Mouse (Mus musculus): ENCODE measurements around the gene Irx2.

Irx2 gene

DNA sequence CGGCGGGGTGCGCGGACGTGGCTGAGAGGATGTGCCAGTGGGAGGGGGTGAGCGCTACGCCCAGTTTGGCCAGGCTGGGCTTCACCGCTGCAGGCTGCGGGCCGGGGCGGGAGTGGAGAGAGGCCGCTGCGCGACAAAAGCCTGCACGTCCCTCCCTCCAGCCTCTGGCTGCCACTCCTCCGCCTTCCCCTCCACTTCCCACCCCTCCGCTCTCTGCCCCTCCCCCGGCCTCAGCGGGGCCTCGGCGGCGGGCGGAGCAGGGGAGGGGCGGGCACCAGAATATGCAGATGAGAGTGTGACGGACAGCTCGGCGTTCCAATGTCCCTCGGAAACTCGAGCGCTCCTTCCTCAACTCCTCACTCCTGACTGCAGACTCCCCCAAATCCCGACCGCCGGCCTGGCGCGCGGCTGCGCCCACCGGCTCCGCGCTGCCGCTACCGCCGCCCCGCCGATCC lies at the start of gene Irx2:
TSS of gene Irx2 (plus strand) at position 359 of the 455 bp plus-strand sequence.
- peak; percentile 79 for DNase-seq

GRCm38 (mm10) chr13:72581276-72581675 lies 47.3 kb upstream of the Irx2 start:
- DNase-seq, result no peak

- no peak for DNase-seq
Observed at GRCm38 (mm10) chr13:72592526-72592925, 36.1 kb upstream of the Irx2 start.

DNA sequence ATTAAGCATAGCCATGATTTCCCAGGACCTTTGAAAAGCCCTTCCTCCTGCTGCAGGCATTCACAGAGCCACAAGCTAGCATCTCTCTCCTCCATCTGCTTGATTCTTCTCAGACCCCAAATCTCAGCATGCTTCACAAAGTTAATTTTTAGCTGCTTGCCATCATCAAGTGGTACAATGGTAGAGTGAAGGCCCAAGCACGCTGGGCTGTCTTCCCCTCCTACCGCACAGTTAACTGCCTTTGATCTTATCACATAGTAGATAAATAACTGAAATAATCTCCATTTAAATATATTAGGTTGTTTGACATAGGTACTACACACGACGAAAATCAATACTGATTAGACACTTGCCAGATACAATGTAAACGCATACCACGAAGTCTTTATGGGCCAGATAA lies 35.3 kb upstream of the Irx2 start:
- DNase-seq, result no peak

DNA sequence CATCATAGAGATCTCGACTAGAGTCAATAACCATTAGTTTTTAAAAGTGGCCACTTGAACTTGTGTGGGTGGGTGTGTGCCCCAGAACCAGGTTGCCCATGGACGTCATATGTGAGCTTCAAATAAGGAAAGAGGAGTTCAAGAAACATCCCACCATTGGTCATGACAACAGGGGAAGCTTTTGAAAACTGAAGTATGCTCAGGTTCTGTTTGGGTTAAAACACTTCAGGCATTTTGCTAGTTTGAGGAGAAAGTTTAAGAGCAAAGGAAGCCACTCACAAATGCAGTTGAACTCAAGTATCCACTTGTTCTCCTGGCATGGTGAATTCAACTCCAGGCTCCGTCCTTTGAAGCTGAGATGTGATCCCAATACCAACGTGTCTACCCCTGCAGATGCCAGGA lies 34.9 kb upstream of the Irx2 start:
- peak; percentile 20 for DNase-seq

GRCm38 (mm10) chr13:72599254-72599653 lies 29.4 kb upstream of the Irx2 start:
- no peak for DNase-seq

DNA sequence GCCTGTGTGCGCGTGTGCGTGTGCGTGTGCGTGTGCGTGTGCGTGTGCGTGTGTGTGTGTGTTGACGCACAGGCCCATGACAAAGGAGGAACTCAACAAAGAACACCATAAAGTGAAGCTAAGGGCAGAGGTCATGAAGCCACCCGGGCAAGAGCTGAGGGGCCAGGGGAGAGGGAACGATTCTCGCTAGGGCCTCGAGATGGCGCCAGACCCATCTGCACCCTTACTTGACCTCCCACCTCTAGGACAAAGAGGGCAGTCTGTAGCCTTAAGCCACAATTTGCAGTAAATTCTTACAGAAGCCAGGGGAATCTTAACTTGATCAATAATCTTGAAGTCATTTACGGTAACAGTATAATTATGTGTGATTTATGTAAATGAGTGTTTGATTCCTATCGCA lies 19.9 kb upstream of the Irx2 start:
- DNase-seq, result no peak

- DNase-seq, result no peak
Observed at GRCm38 (mm10) chr13:72610277-72610676, 18.3 kb upstream of the Irx2 start.

- peak; percentile 39 for DNase-seq
Observed at GRCm38 (mm10) chr13:72623926-72624846, 4.4 kb upstream of the Irx2 start.

- DNase-seq, result no peak
Observed at GRCm38 (mm10) chr13:72624847-72625170, 3.8 kb upstream of the Irx2 start.

DNA sequence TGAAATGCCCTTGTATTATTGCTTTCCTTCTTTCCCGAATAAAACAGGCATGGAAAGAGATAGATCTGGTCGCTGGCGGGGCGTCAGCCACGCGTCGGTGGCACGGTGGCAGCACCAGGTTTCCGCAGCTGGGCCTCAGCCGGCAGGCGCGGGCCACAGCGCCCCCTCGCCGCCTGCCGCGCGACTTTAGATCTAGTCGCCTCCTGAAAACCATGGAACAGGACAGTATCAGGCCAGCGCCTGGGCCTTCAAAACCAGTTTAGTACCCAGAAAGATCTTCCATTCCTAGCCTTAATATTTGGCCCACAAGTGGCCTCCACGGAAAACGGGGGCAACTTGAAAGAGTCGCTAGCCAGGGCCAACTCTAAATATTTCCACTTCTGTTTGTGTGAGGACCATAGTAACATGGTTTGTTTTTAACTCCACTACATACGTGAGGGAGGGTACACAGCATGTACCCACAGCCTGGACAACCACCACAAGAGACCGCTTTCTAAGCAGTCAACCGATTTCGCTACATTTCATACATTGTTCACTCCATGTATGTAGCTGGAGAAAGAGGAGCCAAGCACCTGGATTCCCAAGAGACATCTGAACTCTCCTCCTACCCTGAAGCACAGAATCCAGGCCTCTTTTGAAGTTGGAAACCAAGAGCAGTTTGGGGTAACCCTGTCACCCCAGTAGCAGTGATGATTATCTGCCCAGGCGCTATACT lies 3.2 kb upstream of the Irx2 start:
- peak; percentile 54 for DNase-seq

GRCm38 (mm10) chr13:72627391-72628321 lies 964 bp upstream of the Irx2 start:
- DNase-seq, result peak; percentile 71

GRCm38 (mm10) chr13:72628935-72629631 lies 463 bp downstream of the Irx2 start:
- DNase-seq, result no peak

- no peak for DNase-seq
Observed at GRCm38 (mm10) chr13:72629806-72630205, 1.2 kb downstream of the Irx2 start.

DNA sequence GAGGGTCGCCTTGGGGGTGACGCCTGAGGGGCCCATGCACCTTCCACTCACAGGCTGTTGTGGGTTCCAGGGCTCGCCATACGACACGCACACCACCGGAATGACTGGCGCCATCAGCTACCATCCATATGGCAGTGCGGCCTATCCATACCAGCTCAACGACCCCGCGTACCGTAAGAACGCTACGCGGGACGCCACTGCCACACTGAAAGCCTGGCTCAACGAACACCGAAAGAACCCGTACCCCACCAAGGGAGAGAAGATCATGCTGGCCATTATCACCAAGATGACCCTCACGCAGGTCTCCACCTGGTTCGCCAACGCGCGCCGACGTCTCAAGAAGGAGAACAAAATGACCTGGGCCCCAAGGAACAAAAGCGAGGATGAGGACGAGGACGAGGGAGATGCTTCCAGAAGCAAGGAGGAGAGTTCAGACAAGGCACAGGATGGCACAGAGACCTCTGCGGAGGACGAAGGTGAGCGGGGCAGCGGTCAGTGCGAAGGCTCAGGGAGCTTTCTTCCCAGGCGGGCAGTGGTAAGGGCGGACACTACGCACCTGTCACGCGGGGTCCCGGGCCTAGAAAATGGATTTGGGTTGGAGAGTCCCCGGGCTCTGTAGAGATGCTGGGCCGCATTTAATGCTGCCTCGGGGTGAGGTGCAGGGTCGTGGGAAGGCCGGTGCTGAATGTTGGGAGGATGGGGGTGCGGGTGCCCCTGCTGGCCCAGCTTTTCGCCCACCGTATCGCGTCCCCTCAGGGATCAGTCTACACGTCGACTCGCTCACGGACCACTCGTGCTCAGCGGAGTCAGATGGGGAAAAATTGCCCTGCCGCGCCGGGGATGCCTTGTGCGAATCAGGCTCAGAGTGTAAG lies 2.1 kb downstream of the Irx2 start:
- DNase-seq, result no peak

GRCm38 (mm10) chr13:72631373-72632021 lies 2.9 kb downstream of the Irx2 start:
- no peak for DNase-seq

GRCm38 (mm10) chr13:72632361-72632760 lies 3.7 kb downstream of the Irx2 start:
- no peak for DNase-seq

DNA sequence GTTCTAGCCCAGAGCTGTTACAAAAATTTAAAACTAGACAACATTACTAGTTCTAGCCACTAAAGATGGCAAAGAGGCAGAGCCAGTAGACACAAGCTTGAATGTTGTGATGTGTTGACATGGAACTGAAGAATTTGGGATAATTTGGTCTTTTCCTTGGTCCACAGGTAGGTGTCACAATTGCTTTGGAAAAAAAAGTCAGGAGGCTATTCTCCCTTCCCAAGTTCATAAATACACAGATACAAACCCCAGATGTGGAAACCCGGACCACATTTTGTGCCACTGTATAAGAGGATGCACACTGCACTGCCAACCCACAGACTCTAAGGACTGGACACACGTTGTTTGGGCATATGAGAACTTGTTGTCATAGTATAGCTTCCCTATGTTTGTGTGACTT lies 4.5 kb downstream of the Irx2 start:
- DNase-seq, result no peak

- no peak for DNase-seq
Observed at GRCm38 (mm10) chr13:72634752-72635315, 6.2 kb downstream of the Irx2 start.

- DNase-seq, result no peak
Observed at GRCm38 (mm10) chr13:72636331-72636851, 7.8 kb downstream of the Irx2 start.

All from lung, postnatal 14 days (tissue).